Comparison of ENCODE assay signal across 11 mouse cellular contexts in genomic region chr5:102629362-102629771, GRCm38 (mm10).
DNase-seq lines count a peak whose midpoint lies in the region; ATAC-seq lines count a peak whose summit lies in the region.
"Had no signal": no experiment of that assay in that cellular context is flagged by ENCODE, and none has a peak within 500 bp of the region (broad histone marks: within the 10 kb centered on the region; RNA-seq: fewer than 3 reads in every experiment).

No protein-coding gene starts in this region.

- peak; percentile 81 for DNase-seq in Muller cell, postnatal 12 days (ENCODE audit: inconsistent ontology term)
- DNase-seq in adipocyte (ENCODE audit: low spot score), result peak; percentile 64
- peak; percentile 63 for DNase-seq in gastrocnemius, postnatal 25 days
- no peak for DNase-seq in frontal cortex, postnatal 36 days (ENCODE audit: low spot score in 2 of 2)
- DNase-seq in thymus, postnatal 10 days (ENCODE audit: low spot score in 2 of 2), result no peak
- no peak for DNase-seq in right cerebral cortex, postnatal 14 days
- DNase-seq: right cerebral cortex, adult 18-20 months had no signal

- no peak overlapping the region for H3K9ac ChIP-seq in lung, embryonic 16.5 days (ENCODE audit: low read length)
- H3K9ac ChIP-seq: hindbrain, embryonic 15.5 days; limb, embryonic 15.5 days had no signal

- H3K27ac ChIP-seq in lung, embryonic 16.5 days (ENCODE audit: low read length), result no peak overlapping the region
- H3K27ac ChIP-seq: hindbrain, embryonic 15.5 days; limb, embryonic 15.5 days had no signal

- no peaks in the 10 kb centered on the region for H3K9me3 ChIP-seq in lung, embryonic 16.5 days (ENCODE audit: control insufficient read depth, low read length)
- H3K9me3 ChIP-seq: hindbrain, embryonic 15.5 days; limb, embryonic 15.5 days had no signal

- H3K36me3 ChIP-seq in lung, embryonic 16.5 days (ENCODE audit: control insufficient read depth, insufficient read depth, low read length), result no peaks in the 10 kb centered on the region
- H3K36me3 ChIP-seq: hindbrain, embryonic 15.5 days; limb, embryonic 15.5 days had no signal

- 51% methylated on average over 11 of the region's 11 CpGs for WGBS in lung, embryonic 16.5 days

- H3K4me1 ChIP-seq in lung, embryonic 16.5 days (replicated peaks; ENCODE audit: control insufficient read depth, insufficient read depth, low read length), result peaks cover 6% of the 10 kb centered on the region
- H3K4me1 ChIP-seq: hindbrain, embryonic 15.5 days had no signal

- no peak overlapping the region for H3K4me3 ChIP-seq in lung, embryonic 16.5 days (ENCODE audit: low read length)
- H3K4me3 ChIP-seq: hindbrain, embryonic 15.5 days; limb, embryonic 15.5 days had no signal

- peak; percentile 86 for ATAC-seq in lung, embryonic 16.5 days (ENCODE audit: low read depth)
- ATAC-seq: midbrain, embryonic 16.5 days had no signal

- no peaks in the 10 kb centered on the region for H3K27me3 ChIP-seq in lung, embryonic 16.5 days (ENCODE audit: control insufficient read depth, insufficient read depth, low read depth, low read length)
- H3K27me3 ChIP-seq: hindbrain, embryonic 15.5 days; limb, embryonic 15.5 days had no signal

- no peak overlapping the region for H3K4me2 ChIP-seq in lung, embryonic 16.5 days (ENCODE audit: low read depth, low read length)
- H3K4me2 ChIP-seq: hindbrain, embryonic 15.5 days; limb, embryonic 15.5 days had no signal

Comparison
In these comparisons a context has a peak if more than half of its experiments do, and no peak if none do; other contexts are left out.
1. DNase-seq: peak in Muller cell, postnatal 12 days (single experiment), adipocyte (single experiment) and gastrocnemius, postnatal 25 days (single experiment); none in frontal cortex, postnatal 36 days (0 of 2), thymus, postnatal 10 days (0 of 2) and right cerebral cortex, postnatal 14 days (single experiment).